Mouse (Mus musculus): ENCODE measurements around the gene Dpf2.

- TF ChIP-seq CTCF (IDR thresholded peaks at IDR 0.05; ENCODE audit: extremely low read depth, insufficient read depth, low read length) = no peak
- no peak for TF ChIP-seq POLR2A (IDR thresholded peaks at IDR 0.05; ENCODE audit: extremely low read depth, insufficient read depth, low read length)
These were observed 61.3 kb downstream of the Dpf2 start for GRCm38 (mm10) chr19:5851481-5851971.
